Mouse (Mus musculus) neural tube, embryonic 12.5 days (tissue): Measurements from ENCODE around the gene Gm28710. TPM values are rescaled to one million over a fixed set of nuclear protein-coding genes. Genes with fewer than 3 reads are reported as not detected.

Experiments
- ATAC-seq: fragments of 200-750 bp; cut with Nextera tagmentation; 2 replicates; pipeline ENCODE4 v1.8.0; 2017; ENCODE audit warnings: low read depth, mild to moderate bottlenecking, moderate TSS enrichment, moderate library complexity; ENCODE audit not compliant: low FRiP score
- H3K27ac ChIP-seq: fragments of 300-500 bp; sonication (generic); 2 replicates; pipeline ENCODE4 v1.5.1; 2016
- H3K27me3 ChIP-seq: fragments of 300-500 bp; sonication (generic); replicated peaks from 2 replicates; pipeline ENCODE4 v1.6.1; 2016; ENCODE audit warnings: mild to moderate bottlenecking
- H3K36me3 ChIP-seq: fragments of 300-500 bp; sonication (generic); 2 replicates; pipeline ENCODE4 v1.6.1; 2016; ENCODE audit warnings: mild to moderate bottlenecking
- H3K4me1 ChIP-seq: fragments of 300-500 bp; sonication (generic); 2 replicates; pipeline ENCODE4 v1.6.1; 2016
- H3K4me2 ChIP-seq: fragments of 300-500 bp; sonication (generic); replicated peaks from 2 replicates; pipeline ENCODE4 v1.6.1; 2016; ENCODE audit warnings: mild to moderate bottlenecking
- H3K4me3 ChIP-seq: fragments of 300-500 bp; sonication (generic); 2 replicates; pipeline ENCODE4 v1.5.1; 2016
- H3K9ac ChIP-seq: fragments of 300-500 bp; sonication (generic); 2 replicates; pipeline ENCODE4 v1.6.1; 2016; ENCODE audit warnings: mild to moderate bottlenecking
- H3K9me3 ChIP-seq: fragments of 300-500 bp; sonication (generic); 2 replicates; pipeline ENCODE4 v1.6.1; 2016; ENCODE audit warnings: mild to moderate bottlenecking
- WGBS: fragments of 180-500 bp; shearing (Covaris S2); methylation state at CpG from one replicate; pipeline ENCODE4 v1.1.7; 2016; 5-methylcytosine and 5-hydroxymethylcytosine counted together
- polyA plus RNA-seq: library from polyadenylated mRNA; unstranded; fragments of >200 nt; fragmentation: Nextera tagmentation; extraction: Ambion mirVana; gene quantifications from 2 replicates; pipeline ENCODE4 v1.2.1, GENCODE M21; 2016

Gene Gm28710
- polyA plus RNA-seq: not detected in 2 replicates

DNA sequence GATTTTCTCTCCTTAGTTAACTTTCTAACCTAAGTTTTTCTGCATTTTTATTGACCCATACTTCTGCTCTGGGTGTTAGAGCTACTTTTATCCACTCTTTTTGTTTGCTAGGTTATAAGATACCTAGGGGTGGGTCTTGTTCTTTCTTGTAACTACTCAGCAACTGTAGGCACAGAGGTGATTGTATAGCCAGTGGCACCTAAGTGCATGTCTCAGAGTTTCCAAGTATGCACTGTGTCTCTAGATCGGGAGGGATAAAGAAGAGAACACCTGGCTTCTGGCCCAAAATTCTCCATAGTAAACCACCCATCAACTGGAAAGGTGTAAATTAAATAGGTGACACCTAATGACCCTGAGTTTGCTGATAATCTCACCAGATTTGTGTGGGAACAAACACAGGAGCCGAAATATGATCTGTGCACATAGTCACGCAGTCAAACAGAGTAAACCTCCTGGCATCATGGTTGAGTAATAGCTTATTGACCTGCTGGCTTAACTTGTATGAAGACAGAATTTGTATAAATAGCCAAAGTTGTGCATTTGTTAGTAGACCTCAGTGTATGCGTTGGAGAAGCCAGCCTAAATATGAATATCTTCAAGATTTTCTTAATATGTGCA, at the start of gene Gm28710:
TSS of gene Gm28710 (plus strand) at position 568 of the 618 bp plus-strand sequence.
- Histone ChIP-seq H3K4me1 (no peaks in the 10 kb centered on the region), H3K4me2 (no peak within 1 kb of the TSS)
- no peak for ATAC-seq

GRCm38 (mm10) chr5:16777176-16777575, 14.4 kb upstream of the Gm28710 start:
- Histone ChIP-seq H3K36me3 (no peaks in the 10 kb centered on the region), H3K4me3 (no peak overlapping the region), H3K27me3 (no peaks in the 10 kb centered on the region), H3K4me1 (no peaks in the 10 kb centered on the region), H3K9me3 (no peaks in the 10 kb centered on the region), H3K27ac (no peak overlapping the region), H3K9ac (no peak overlapping the region), H3K4me2 (no peak overlapping the region)
- WGBS: 76% methylated on average over 2 of the region's 2 CpGs
- ATAC-seq: no peak

More for the DNA sequence above, at the start of gene Gm28710:
- H3K36me3 ChIP-seq: no peaks in the 10 kb centered on the region
- H3K27ac ChIP-seq: no peak within 1 kb of the TSS
- 87% methylated on average over 4 of the region's 4 CpGs for WGBS
- no peak within 1 kb of the TSS for H3K9ac ChIP-seq
- H3K4me3 ChIP-seq: no peak within 1 kb of the TSS
- no peaks in the 10 kb centered on the region for H3K9me3 ChIP-seq
- no peaks in the 10 kb centered on the region for H3K27me3 ChIP-seq

DNA sequence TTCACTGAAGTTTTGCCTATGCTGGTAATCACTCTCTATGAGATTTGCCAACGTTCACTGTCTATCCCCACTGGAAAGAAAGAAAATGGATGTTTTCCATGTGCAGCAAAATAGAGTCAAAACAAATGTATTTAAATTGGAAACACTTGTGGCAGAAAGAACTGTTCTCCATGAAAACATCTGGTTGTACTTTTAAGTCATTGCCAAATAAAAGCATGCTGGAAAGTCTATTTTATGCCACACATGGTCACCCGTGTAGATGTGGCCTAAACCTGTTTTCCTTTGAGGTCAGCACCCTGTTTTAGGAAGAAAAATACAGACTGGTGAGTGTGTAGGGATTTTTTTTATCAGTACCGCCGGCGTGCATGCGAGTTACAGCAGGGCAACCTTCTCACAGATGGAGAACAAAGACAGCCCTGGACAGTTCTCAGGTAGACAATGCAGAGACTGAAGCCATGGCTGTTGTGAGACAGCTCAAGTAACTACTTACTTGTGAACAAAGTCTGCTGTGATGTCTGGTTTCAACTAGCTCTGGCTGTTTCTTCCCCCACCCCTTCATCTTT, 12.9 kb upstream of the Gm28710 start:
- ATAC-seq: no peak
- Histone ChIP-seq H3K4me1 (no peaks in the 10 kb centered on the region), H3K27me3 (no peaks in the 10 kb centered on the region), H3K27ac (no peak overlapping the region), H3K9ac (no peak overlapping the region), H3K36me3 (no peaks in the 10 kb centered on the region), H3K9me3 (no peaks in the 10 kb centered on the region), H3K4me3 (no peak overlapping the region), H3K4me2 (no peak overlapping the region)
- WGBS: 72% methylated on average over 6 of the region's 6 CpGs

DNA sequence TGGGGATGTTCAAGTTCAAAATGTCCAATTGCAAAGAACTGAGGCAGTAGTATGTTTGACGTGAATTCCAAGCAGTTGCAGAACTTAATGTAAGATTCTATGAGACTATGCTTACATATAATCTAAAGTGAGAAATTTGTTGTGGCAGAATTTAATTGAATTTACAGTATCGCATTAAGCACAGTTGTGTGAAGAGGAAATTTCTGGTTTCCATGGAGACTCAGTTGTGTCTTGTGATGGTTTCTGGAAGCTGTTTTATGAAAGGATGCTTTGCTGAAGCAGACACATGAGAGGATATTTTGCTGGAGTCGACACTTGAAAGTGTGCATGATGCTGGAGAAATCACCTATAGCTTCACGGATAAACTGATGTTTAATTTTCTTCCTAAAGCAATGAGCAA, 6.0 kb upstream of the Gm28710 start:
- Histone ChIP-seq H3K36me3 (no peaks in the 10 kb centered on the region), H3K27ac (no peak overlapping the region), H3K9ac (no peak overlapping the region), H3K4me2 (no peak overlapping the region), H3K27me3 (no peaks in the 10 kb centered on the region), H3K4me3 (no peak overlapping the region), H3K9me3 (no peaks in the 10 kb centered on the region), H3K4me1 (no peaks in the 10 kb centered on the region)
- WGBS: 89% methylated on average over 4 of the region's 4 CpGs
- ATAC-seq: no peak

DNA sequence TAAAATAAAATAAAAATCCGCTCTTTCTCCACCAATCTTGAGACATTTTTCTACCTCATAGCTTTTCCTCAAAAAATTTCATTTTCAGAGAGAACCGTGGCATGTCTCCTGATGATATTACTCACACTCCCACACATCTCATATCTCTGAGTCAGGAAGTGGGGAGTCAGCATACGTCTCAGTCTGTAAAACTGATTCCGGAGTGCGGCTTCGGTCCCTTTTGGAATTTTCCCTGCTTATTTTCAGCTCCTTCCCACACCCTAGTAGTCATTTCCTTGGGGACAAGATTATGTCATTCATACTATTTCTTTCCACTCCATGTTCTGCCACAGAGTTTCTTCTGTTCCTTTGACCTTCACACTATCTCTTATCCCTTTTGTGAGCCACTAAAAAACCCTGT, 3.4 kb downstream of the Gm28710 start:
- Histone ChIP-seq H3K4me1 (no peaks in the 10 kb centered on the region), H3K4me3 (no peak overlapping the region), H3K36me3 (no peaks in the 10 kb centered on the region), H3K4me2 (no peak overlapping the region), H3K9me3 (no peaks in the 10 kb centered on the region), H3K27me3 (no peaks in the 10 kb centered on the region), H3K27ac (no peak overlapping the region), H3K9ac (no peak overlapping the region)
- WGBS: 92% methylated on average over 6 of the region's 6 CpGs
- ATAC-seq: no peak

GRCm38 (mm10) chr5:16802726-16803125, 11.1 kb downstream of the Gm28710 start:
- Histone ChIP-seq H3K4me2 (no peak overlapping the region), H3K27ac (no peak overlapping the region), H3K4me1 (no peaks in the 10 kb centered on the region), H3K4me3 (no peak overlapping the region), H3K9me3 (no peaks in the 10 kb centered on the region), H3K9ac (no peak overlapping the region), H3K36me3 (no peaks in the 10 kb centered on the region), H3K27me3 (no peaks in the 10 kb centered on the region)
- 82% methylated on average over 4 of the region's 4 CpGs for WGBS
- no peak for ATAC-seq

DNA sequence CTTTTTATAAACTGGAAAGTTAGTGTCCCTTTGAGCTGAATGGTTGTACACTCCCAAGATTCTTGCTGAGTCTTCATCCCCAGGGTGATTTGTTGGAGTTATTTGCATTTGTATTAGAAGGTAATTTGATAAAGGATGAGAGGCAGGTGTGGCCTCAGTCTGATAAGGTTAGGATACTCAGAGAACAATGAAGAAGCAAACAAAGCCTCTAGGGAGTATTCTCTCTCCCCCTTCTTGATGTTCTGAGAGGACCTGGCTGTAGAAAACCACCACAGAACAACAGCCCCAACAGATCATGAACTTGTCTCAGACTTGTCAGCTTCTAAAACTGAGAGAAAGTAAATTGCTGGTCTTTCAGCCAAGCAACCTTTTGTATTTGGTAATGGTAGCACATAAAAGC, 47.4 kb downstream of the Gm28710 start:
- no peak for ATAC-seq
- Histone ChIP-seq H3K36me3 (no peaks in the 10 kb centered on the region), H3K27ac (no peak overlapping the region), H3K4me2 (no peak overlapping the region), H3K27me3 (no peaks in the 10 kb centered on the region), H3K4me3 (no peak overlapping the region), H3K4me1 (no peaks in the 10 kb centered on the region), H3K9ac (no peak overlapping the region), H3K9me3 (no peaks in the 10 kb centered on the region)

- Histone ChIP-seq H3K4me1 (no peaks in the 10 kb centered on the region), H3K9me3 (no peaks in the 10 kb centered on the region), H3K36me3 (no peaks in the 10 kb centered on the region), H3K27me3 (no peaks in the 10 kb centered on the region), H3K4me2 (no peak overlapping the region), H3K27ac (no peak overlapping the region), H3K4me3 (no peak overlapping the region), H3K9ac (no peak overlapping the region)
- 78% methylated on average over 2 of the region's 2 CpGs for WGBS
- peak; percentile 61; the same call in 1 of the 2 replicates for ATAC-seq
Measured at GRCm38 (mm10) chr5:16869309-16869915, 77.8 kb downstream of the Gm28710 start.

GRCm38 (mm10) chr5:16894161-16894560, 102.6 kb downstream of the Gm28710 start:
- 16% methylated on average over 1 of the region's 1 CpGs for WGBS
- Histone ChIP-seq H3K9ac (no peak overlapping the region), H3K27me3 (no peaks in the 10 kb centered on the region), H3K4me3 (no peak overlapping the region), H3K27ac (no peak overlapping the region), H3K4me2 (no peak overlapping the region), H3K4me1 (no peaks in the 10 kb centered on the region), H3K9me3 (no peaks in the 10 kb centered on the region), H3K36me3 (no peaks in the 10 kb centered on the region)
- no peak for ATAC-seq

DNA sequence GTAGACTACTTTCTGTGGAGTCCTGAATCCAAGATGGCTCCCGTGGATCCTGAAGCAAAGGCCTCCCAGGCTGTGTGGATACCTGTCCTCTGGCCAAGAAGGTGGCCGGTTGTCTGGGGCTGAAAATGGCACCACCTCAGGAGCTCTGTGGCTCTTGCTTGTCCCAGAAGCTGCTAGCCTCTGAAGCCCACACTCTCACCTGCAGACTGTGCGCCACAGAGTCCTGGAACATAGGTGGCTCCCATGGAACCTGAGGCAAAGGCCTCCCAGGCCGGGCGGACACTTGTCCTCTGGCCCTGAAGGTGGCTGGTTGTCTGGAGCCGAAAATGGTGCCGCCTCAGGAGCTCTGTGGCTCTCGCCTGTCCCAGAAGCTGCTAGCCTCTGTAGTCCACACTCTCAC, 128.2 kb downstream of the Gm28710 start:
- Histone ChIP-seq H3K27me3 (no peaks in the 10 kb centered on the region), H3K27ac (no peak overlapping the region), H3K36me3 (no peaks in the 10 kb centered on the region), H3K9me3 (no peaks in the 10 kb centered on the region), H3K4me2 (no peak overlapping the region), H3K4me1 (no peaks in the 10 kb centered on the region), H3K4me3 (no peak overlapping the region), H3K9ac (no peak overlapping the region)
- no peak for ATAC-seq
- WGBS: 90% methylated on average over 8 of the region's 8 CpGs

- H3K27me3 ChIP-seq: no peaks in the 10 kb centered on the region
- H3K27ac ChIP-seq: no peak overlapping the region
- no peaks in the 10 kb centered on the region for H3K4me1 ChIP-seq
- ATAC-seq: no peak
- no peak overlapping the region for H3K4me3 ChIP-seq
- 76% methylated on average over 1 of the region's 1 CpGs for WGBS
- H3K36me3 ChIP-seq: no peaks in the 10 kb centered on the region
- H3K4me2 ChIP-seq: no peak overlapping the region
- no peak overlapping the region for H3K9ac ChIP-seq
- H3K9me3 ChIP-seq: no peaks in the 10 kb centered on the region
Measured at GRCm38 (mm10) chr5:16922473-16922872, 130.9 kb downstream of the Gm28710 start.
